Mouse (Mus musculus) mouse trophoblast stem cell (cell line): Measurements from ENCODE around the gene Hist3h2a.

Experiments used
- in situ Hi-C, 2 experiments: fragments of 300-500 bp; cut with MseI, MboI; formaldehyde crosslinking; loops; 2 replicates in 1 of 2; 3 replicates in 1 of 2; pipeline ENCODE4 v1.15.1; 2025

Gene Hist3h2a

GRCm38 (mm10) chr11:58954420-58955142 lies at the start of gene Hist3h2a, which contains the start of gene Trim17:
Gene Hist3h2a, plus strand, starts transcription at chr11:58954685.
Gene Trim17, plus strand, starts transcription at chr11:58954685.
- in situ Hi-C loops, result no loop called here

- in situ Hi-C loops, result no loop called here
These were observed 49.6 kb upstream of the Hist3h2a start for GRCm38 (mm10) chr11:58904838-58905237.

- in situ Hi-C loops, result no loop called here
These were observed 40.7 kb upstream of the Hist3h2a start for GRCm38 (mm10) chr11:58913776-58914175.

DNA sequence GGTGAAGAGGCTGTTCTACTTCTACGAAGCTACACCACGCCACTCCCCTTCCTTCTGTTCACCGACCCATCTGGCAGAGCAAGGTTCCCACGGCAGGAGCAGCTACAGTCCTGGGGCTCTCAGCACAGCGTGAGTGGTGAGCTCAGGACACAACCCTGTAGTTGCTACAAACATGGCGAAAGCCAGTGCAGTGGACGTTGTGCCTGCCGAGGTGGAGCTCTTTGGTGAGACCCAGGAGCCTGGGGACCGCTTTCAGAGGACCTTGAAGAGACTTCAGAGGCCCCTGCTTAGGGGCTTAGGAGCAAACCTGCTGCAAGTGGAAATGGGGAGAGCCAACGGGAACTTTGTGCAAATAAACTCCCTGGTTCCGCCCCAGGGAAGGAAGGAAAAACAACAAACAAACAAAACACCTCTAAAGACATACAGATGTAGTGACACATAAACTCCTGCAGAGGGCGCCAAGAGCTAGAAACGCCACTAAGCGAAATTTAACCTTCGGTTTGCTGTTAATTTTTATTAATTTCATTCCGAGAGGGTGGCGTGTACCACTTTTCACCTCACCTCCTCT lies 39.9 kb upstream of the Hist3h2a start:
- in situ Hi-C loops, result no loop called here

DNA sequence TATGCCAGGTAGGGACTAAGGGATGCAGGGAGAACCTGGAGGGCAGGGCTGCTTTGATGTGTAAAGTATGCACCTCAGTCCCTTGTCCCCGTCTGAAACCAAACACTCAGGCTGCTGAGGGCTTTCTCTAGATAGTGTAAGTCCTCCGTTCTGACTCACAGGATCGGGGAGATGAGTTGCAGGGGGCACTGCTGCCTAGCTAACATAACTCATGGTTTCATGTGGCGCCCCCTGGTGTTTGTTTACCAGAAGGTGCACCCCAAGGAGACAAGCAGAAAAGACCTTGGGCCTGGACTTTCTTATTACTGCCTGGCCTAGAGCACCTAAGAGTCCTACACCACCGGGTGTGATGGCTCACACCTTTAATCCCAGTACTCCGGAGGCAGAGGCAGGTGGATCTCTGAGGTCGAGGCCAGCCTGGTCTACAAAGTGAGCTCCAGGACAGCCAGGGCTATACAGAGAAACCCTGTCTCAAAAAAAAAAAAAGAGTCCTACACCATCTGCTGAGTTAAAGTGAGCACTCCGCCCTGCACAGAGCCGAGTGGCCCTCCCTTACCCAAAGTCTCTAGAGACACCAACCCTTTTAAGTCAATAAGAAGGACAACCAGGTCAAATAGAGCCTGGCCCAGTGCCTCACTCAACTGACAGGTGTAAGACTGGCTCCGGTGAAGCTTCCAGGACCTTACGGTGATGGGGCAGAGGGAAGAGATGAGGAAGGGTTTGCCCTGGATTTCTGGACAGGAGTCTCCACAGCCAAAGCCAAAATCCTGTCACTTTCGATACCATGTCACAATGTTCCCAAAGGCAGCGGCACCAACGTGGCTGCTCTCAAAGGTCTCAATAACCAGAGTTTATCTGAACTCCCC lies 37.4 kb upstream of the Hist3h2a start:
- in situ Hi-C loops, result no loop called here

GRCm38 (mm10) chr11:58917745-58918366 lies 36.6 kb upstream of the Hist3h2a start, which contains the start of gene Btnl10:
Gene Btnl10, plus strand, starts transcription at chr11:58917908.
- in situ Hi-C loops, result no loop called here

DNA sequence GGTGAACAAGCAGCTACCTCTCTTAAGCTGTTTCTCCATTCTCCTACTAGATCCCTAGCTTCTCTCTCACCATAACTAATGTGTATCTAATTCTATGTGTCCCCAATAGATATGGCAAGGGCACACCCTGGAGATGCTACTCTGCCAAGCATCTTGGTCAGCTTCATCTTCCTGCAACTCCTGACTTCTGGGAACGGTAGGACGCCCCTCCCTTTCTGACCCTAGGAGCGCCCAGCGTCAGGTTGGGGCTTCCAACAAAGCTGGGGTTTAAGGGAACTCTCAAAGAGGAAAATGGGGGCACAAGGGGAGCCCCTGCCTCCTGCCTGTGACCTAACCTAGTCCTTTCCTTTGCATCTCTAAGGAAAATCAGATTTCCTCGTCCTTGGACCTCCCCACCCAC lies 35.7 kb upstream of the Hist3h2a start:
- in situ Hi-C loops, result no loop called here

- in situ Hi-C loops, result no loop called here
These were observed 32.1 kb upstream of the Hist3h2a start for GRCm38 (mm10) chr11:58922420-58922819.

DNA sequence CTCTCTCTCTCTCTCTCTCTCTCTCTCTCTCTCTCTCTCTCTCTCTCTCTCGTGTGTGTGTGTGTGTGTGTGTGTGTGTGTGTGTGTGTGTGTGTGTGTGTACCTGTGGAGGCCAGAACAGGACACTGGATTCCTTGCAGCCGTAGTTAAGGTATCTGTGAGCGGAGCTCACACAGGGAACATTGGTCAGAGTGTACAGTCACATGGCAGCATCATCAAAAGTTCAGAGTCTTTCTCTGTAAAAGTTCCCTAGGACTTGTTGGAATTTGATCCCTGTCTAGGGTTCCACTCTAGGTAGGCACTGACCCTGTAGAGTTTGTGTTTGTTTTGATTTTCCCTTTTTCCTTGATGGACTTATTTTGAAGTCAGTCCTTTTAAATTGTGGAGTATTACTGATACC lies 27.8 kb upstream of the Hist3h2a start:
- in situ Hi-C loops, result no loop called here

GRCm38 (mm10) chr11:58927053-58927452 lies 27.4 kb upstream of the Hist3h2a start:
- in situ Hi-C loops, result no loop called here

- in situ Hi-C loops, result no loop called here
These were observed 26.5 kb upstream of the Hist3h2a start for GRCm38 (mm10) chr11:58927790-58928651.

DNA sequence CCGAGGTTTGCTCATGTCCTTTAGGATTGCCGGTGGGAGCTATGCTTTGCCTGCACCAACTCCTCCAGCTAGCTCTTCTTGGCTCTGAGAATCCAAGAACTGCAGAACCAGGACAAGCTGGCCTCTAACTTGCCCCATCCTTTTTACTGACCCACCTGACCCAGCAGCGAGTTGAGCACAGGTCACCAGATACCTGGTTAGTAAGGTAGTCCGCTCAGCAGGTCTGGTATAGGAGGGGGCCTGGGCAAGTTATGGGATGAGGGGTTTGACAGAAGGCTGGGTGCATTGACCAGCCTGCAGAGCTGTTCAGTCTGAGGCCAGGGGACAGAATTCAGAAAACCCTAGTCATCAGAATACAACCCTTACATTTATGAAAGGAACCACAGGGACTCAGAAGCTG lies 25.4 kb upstream of the Hist3h2a start:
- in situ Hi-C loops, result no loop called here

GRCm38 (mm10) chr11:58929641-58930040 lies 24.8 kb upstream of the Hist3h2a start:
- in situ Hi-C loops, result no loop called here

DNA sequence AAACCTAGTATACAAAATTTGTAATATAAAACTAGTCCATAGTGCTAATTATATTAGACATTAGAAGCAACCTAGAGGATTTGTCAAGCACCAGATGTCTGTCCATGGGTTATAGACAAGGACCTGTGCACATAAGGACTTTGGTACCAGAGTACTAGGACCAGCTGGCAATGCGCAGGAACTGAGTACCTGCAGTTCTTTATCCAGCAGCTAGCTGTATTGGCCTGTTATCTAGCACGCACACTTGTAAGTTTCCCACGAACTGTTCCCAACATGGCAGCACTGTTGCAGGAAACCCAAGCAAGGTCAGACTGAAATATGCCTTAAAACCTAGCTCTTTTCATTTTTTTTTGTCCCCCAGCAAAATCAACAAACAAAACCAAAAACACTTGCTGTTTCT lies 24.2 kb upstream of the Hist3h2a start:
- in situ Hi-C loops, result no loop called here

- in situ Hi-C loops, result no loop called here
These were observed 22.9 kb upstream of the Hist3h2a start for GRCm38 (mm10) chr11:58931576-58931975.

DNA sequence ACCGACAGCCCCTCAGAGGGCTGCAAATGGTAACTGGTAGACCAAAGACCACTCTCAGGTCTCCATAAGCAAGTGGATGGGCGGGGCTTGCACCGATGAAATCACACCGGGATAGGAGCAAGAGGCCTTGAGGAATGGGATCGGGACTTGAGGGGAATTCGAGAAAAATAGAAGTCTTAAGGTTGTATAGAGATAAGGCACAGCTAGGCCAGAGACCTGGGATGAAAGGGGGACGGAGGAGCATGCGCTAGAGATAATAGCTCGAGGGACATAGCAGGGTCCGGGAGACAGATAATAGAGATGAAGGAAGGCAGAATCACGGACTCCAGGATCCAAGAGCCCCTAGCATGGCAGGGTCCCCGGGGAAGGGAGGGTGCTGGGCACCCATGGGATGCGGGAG lies 16.6 kb upstream of the Hist3h2a start:
- in situ Hi-C loops, result no loop called here

- in situ Hi-C loops, result no loop called here
These were observed 16.0 kb upstream of the Hist3h2a start, which contains the start of gene Rnf187 for GRCm38 (mm10) chr11:58938322-58939087. Gene Rnf187, minus strand, starts transcription at chr11:58938916.

DNA sequence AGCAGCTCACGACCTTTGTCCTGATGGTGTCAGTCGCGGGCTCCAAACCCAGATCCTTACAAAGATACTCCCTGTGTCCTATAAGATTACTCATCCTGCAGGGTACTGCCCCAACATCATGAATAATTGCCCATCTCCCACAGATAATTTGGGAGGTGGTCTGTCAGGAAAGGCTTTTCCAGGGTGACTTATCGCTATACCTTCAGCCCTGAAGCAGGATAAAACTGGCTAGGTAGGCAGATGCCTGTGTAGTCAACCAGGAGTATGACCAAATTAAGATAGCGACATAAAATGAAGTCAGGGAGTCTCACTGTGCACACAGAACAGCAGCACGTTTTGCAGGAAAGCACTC lies 15.4 kb upstream of the Hist3h2a start:
- in situ Hi-C loops, result no loop called here

- in situ Hi-C loops, result no loop called here
These were observed 10.3 kb upstream of the Hist3h2a start for GRCm38 (mm10) chr11:58944136-58944535.

DNA sequence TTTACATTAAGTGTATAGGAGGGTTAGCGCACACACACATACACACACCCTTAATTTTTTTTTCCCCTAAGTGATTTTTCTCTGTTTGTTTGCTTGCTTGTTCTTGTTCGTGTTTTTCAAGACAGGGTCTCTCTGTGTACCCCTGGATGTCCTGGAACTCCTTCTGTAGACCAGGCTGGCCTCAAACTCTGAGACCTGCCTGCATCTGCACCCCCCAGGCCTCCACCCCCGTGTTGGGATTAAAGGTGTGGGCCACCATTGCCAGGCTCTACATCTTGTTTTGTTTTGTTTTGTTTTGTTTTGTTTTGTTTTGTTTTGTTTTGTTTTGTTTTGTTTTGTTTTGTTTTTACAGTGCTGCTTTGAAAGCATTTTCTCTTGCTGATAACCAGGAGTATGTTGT lies 7.2 kb upstream of the Hist3h2a start:
- in situ Hi-C loops, result no loop called here
